Mouse (Mus musculus) MEL (cell line): ENCODE measurements around the gene Dcst1. TPM values are rescaled to one million over a fixed set of nuclear protein-coding genes. Genes with fewer than 3 reads are reported as not detected.

Experiments used
- DNase-seq: peaks from one replicate; pipeline ENCODE4 v3.0.0; 2011; ENCODE audit warnings: low read depth, low spot score
- H3K27ac ChIP-seq: 2 replicates; pipeline ENCODE4 v1.5.1; 2012; ENCODE audit warnings: low read depth, mild to moderate bottlenecking, control low read depth, low read length, moderate library complexity; ENCODE audit not compliant: control insufficient read depth
- H3K27me3 ChIP-seq, 2 experiments: fragments of 150-350 bp in 1 of 2; sonication (generic) in 1 of 2; 2 replicates each; pipeline ENCODE4 v1.6.1; 2012; ENCODE audit warnings: low read length in 2 of 2, mild to moderate bottlenecking in 2 of 2, improper control_type of control experiment in 1 of 2, moderate library complexity in 1 of 2; ENCODE audit not compliant: insufficient read depth in 2 of 2, control insufficient read depth in 1 of 2
- H3K36me3 ChIP-seq, 2 experiments: 2 replicates each; pipeline ENCODE4 v1.6.1; 2012 to 2014; ENCODE audit warnings: low read length in 2 of 2, improper control_type of control experiment in 1 of 2, inconsistent platforms in 1 of 2, mild to moderate bottlenecking in 1 of 2; ENCODE audit not compliant: insufficient read depth in 2 of 2, control insufficient read depth in 1 of 2
- H3K4me1 ChIP-seq, 2 experiments: fragments of 150-350 bp in 1 of 2; sonication (generic) in 1 of 2; 2 replicates each; pipeline ENCODE4 v1.6.1; 2012; ENCODE audit warnings: low read length in 2 of 2, improper control_type of control experiment in 1 of 2, mild to moderate bottlenecking in 1 of 2; ENCODE audit not compliant: insufficient read depth in 2 of 2, control insufficient read depth in 1 of 2
- H3K4me3 ChIP-seq, 2 experiments: fragments of 150-350 bp in 1 of 2; sonication (generic) in 1 of 2; 2 replicates each; pipeline ENCODE4 v1.5.1; 2012; ENCODE audit warnings: low read depth in 2 of 2, low read length in 2 of 2, mild to moderate bottlenecking in 2 of 2, moderate library complexity in 2 of 2, control low read depth in 1 of 2, improper control_type of control experiment in 1 of 2; ENCODE audit not compliant: control insufficient read depth in 1 of 2, insufficient read depth in 1 of 2
- H3K79me2 ChIP-seq: 2 replicates; pipeline ENCODE4 v1.6.1; 2012; ENCODE audit warnings: mild to moderate bottlenecking, low read length, moderate library complexity; ENCODE audit not compliant: control insufficient read depth, poor library complexity, insufficient read depth
- H3K9ac ChIP-seq: 2 replicates; pipeline ENCODE4 v1.6.1; 2012; ENCODE audit warnings: low read depth, mild to moderate bottlenecking, control low read depth, low read length, moderate library complexity; ENCODE audit not compliant: control insufficient read depth, poor library complexity, severe bottlenecking
- H3K9me3 ChIP-seq: fragments of 150-350 bp; sonication (generic); replicated peaks from 2 replicates; pipeline ENCODE4 v1.6.1; 2012; ENCODE audit warnings: mild to moderate bottlenecking, low read length, improper control_type of control experiment, moderate library complexity; ENCODE audit not compliant: insufficient read depth
- BHLHE40 ChIP-seq: IDR thresholded peaks from 2 replicates; pipeline ENCODE4 v1.6.1; 2012; ENCODE audit warnings: low read depth, mild to moderate bottlenecking, inconsistent platforms, low read length, improper control_type of control experiment, borderline replicate concordance
- CHD1 ChIP-seq: IDR thresholded peaks from 2 replicates; pipeline ENCODE4 v1.6.1; 2012; ENCODE audit warnings: low read depth, mild to moderate bottlenecking, inconsistent platforms, low read length, improper control_type of control experiment
- EP300 ChIP-seq, 2 experiments: IDR thresholded peaks; 2 replicates each; pipeline ENCODE4 v1.6.1; 2011; ENCODE audit warnings: improper control_type of control experiment in 2 of 2, low read length in 2 of 2, low read depth in 1 of 2, mild to moderate bottlenecking in 1 of 2
- ETS1 ChIP-seq: IDR thresholded peaks from 2 replicates; pipeline ENCODE4 v1.6.1; 2012; ENCODE audit warnings: low read depth, mild to moderate bottlenecking, inconsistent platforms, low read length, improper control_type of control experiment, moderate library complexity
- GABPA ChIP-seq: IDR thresholded peaks from 2 replicates; pipeline ENCODE4 v1.6.1; 2012; ENCODE audit warnings: low read depth, mild to moderate bottlenecking, inconsistent platforms, low read length, improper control_type of control experiment, moderate library complexity
- GATA1 ChIP-seq: IDR thresholded peaks from 2 replicates; pipeline ENCODE4 v1.6.1; 2011; ENCODE audit warnings: low read depth, low read length, improper control_type of control experiment
- HCFC1 ChIP-seq: IDR thresholded peaks from 2 replicates; pipeline ENCODE4 v1.6.1; 2012; ENCODE audit warnings: low read depth, mild to moderate bottlenecking, inconsistent platforms, low read length, improper control_type of control experiment, moderate library complexity
- JUND ChIP-seq: IDR thresholded peaks from 2 replicates; pipeline ENCODE4 v1.6.1; 2011; ENCODE audit warnings: low read depth, mild to moderate bottlenecking, improper control_type of control experiment, low read length
- MAFK ChIP-seq: IDR thresholded peaks from 2 replicates; pipeline ENCODE4 v1.6.1; 2011; ENCODE audit warnings: low read depth, mild to moderate bottlenecking, low read length, improper control_type of control experiment, borderline replicate concordance
- MEF2A ChIP-seq: IDR thresholded peaks from 2 replicates; pipeline ENCODE4 v1.6.1; 2014; ENCODE audit warnings: low read depth, mild to moderate bottlenecking, inconsistent platforms, low read length, improper control_type of control experiment; ENCODE audit not compliant: poor library complexity, insufficient replicate concordance, severe bottlenecking; ENCODE audit errors: extremely low read depth
- MYB ChIP-seq: IDR thresholded peaks from 2 replicates; pipeline ENCODE4 v1.6.1; 2011; ENCODE audit warnings: mild to moderate bottlenecking, low read depth, low read length, improper control_type of control experiment
- MYC ChIP-seq: IDR thresholded peaks from 2 replicates; pipeline ENCODE4 v1.6.1; 2011; ENCODE audit warnings: low read depth, mild to moderate bottlenecking, low read length, improper control_type of control experiment, moderate library complexity
- NELFE ChIP-seq: IDR thresholded peaks from 2 replicates; pipeline ENCODE4 v1.6.1; 2011; ENCODE audit warnings: low read depth, low read length, improper control_type of control experiment
- POLR2A ChIP-seq, 2 experiments: IDR thresholded peaks; 2 replicates each; pipeline ENCODE4 v1.6.1; 2011 to 2012; ENCODE audit warnings: low read length in 2 of 2, mild to moderate bottlenecking in 2 of 2, control low read depth in 1 of 2, improper control_type of control experiment in 1 of 2, low read depth in 1 of 2, moderate library complexity in 1 of 2; ENCODE audit not compliant: control insufficient read depth in 1 of 2, insufficient read depth in 1 of 2, poor library complexity in 1 of 2
- POLR2AphosphoS5 ChIP-seq: IDR thresholded peaks from 2 replicates; pipeline ENCODE4 v1.6.1; 2012; ENCODE audit warnings: low read depth, borderline replicate concordance, mild to moderate bottlenecking, inconsistent platforms, low read length, moderate library complexity, mixed read lengths
- RCOR1 ChIP-seq: IDR thresholded peaks from 2 replicates; pipeline ENCODE4 v1.6.1; 2012; ENCODE audit warnings: low read depth, mild to moderate bottlenecking, inconsistent platforms, low read length, improper control_type of control experiment
- SIN3A ChIP-seq: IDR thresholded peaks from 2 replicates; pipeline ENCODE4 v1.6.1; 2012; ENCODE audit warnings: low read length, improper control_type of control experiment, inconsistent platforms
- SMC3 ChIP-seq: IDR thresholded peaks from 2 replicates; pipeline ENCODE4 v1.6.1; 2011; ENCODE audit warnings: low read depth, low read length, improper control_type of control experiment
- TAL1 ChIP-seq: IDR thresholded peaks from 2 replicates; pipeline ENCODE4 v1.6.1; 2012; ENCODE audit warnings: mild to moderate bottlenecking, inconsistent platforms, low read length, moderate library complexity, mixed read lengths
- TBP ChIP-seq: IDR thresholded peaks from 2 replicates; pipeline ENCODE4 v1.8.0; 2011; ENCODE audit warnings: low read depth, low read length, improper control_type of control experiment
- TCF12 ChIP-seq: IDR thresholded peaks from 2 replicates; pipeline ENCODE4 v1.6.1; 2014; ENCODE audit warnings: low read depth, mild to moderate bottlenecking, inconsistent platforms, low read length, improper control_type of control experiment, moderate library complexity
- UBTF ChIP-seq: IDR thresholded peaks from 2 replicates; pipeline ENCODE4 v1.6.1; 2012; ENCODE audit warnings: low read depth, mild to moderate bottlenecking, inconsistent platforms, low read length, improper control_type of control experiment, moderate library complexity, borderline replicate concordance; ENCODE audit not compliant: insufficient read depth
- USF1 ChIP-seq: IDR thresholded peaks from 2 replicates; pipeline ENCODE4 v1.6.1; 2014; ENCODE audit warnings: low read depth, mild to moderate bottlenecking, inconsistent platforms, low read length, improper control_type of control experiment, moderate library complexity
- USF2 ChIP-seq, 2 experiments: IDR thresholded peaks; 2 replicates each; pipeline ENCODE4 v1.6.1; 2011 to 2012; ENCODE audit warnings: improper control_type of control experiment in 2 of 2, low read length in 2 of 2, borderline replicate concordance in 1 of 2, inconsistent platforms in 1 of 2, low read depth in 1 of 2, mild to moderate bottlenecking in 1 of 2; ENCODE audit not compliant: insufficient read depth in 1 of 2
- ZC3H11A ChIP-seq: IDR thresholded peaks from 2 replicates; pipeline ENCODE4 v1.6.1; 2012; ENCODE audit warnings: low read depth, mild to moderate bottlenecking, inconsistent platforms, low read length, improper control_type of control experiment
- ZMIZ1 ChIP-seq: IDR thresholded peaks from 2 replicates; pipeline ENCODE4 v1.6.1; 2012; ENCODE audit warnings: low read depth, mild to moderate bottlenecking, inconsistent platforms, low read length, improper control_type of control experiment, moderate library complexity
- ZNF384 ChIP-seq: IDR thresholded peaks from 2 replicates; pipeline ENCODE4 v1.6.1; 2012; ENCODE audit warnings: low read depth, mild to moderate bottlenecking, inconsistent platforms, low read length, improper control_type of control experiment
- polyA plus RNA-seq, 2 experiments: library from polyadenylated mRNA; stranded (reverse) in 1 of 2; unstranded in 1 of 2; fragments of >175 nt in 1 of 2; fragments of >200 nt in 1 of 2; gene quantifications; 2 replicates each; pipeline versions ENCODE4 v1.2.1 to v1.2.4; 2012; ENCODE audit warnings: low replicate concordance in 2 of 2, low read depth in 1 of 2; ENCODE audit not compliant: insufficient read length in 2 of 2, insufficient read depth in 1 of 2, missing spikeins in 1 of 2
- total RNA-seq: library from RNA; depleted of rRNA; stranded (reverse); fragments of 300-350 nt; gene quantifications from 2 replicates; pipeline ENCODE4 v1.2.3, GENCODE M21; 2012

Dcst1 gene
- total and polyA plus RNA-seq, 3 experiments: 0.08 to 0.29 TPM; not detected in 1

DNA sequence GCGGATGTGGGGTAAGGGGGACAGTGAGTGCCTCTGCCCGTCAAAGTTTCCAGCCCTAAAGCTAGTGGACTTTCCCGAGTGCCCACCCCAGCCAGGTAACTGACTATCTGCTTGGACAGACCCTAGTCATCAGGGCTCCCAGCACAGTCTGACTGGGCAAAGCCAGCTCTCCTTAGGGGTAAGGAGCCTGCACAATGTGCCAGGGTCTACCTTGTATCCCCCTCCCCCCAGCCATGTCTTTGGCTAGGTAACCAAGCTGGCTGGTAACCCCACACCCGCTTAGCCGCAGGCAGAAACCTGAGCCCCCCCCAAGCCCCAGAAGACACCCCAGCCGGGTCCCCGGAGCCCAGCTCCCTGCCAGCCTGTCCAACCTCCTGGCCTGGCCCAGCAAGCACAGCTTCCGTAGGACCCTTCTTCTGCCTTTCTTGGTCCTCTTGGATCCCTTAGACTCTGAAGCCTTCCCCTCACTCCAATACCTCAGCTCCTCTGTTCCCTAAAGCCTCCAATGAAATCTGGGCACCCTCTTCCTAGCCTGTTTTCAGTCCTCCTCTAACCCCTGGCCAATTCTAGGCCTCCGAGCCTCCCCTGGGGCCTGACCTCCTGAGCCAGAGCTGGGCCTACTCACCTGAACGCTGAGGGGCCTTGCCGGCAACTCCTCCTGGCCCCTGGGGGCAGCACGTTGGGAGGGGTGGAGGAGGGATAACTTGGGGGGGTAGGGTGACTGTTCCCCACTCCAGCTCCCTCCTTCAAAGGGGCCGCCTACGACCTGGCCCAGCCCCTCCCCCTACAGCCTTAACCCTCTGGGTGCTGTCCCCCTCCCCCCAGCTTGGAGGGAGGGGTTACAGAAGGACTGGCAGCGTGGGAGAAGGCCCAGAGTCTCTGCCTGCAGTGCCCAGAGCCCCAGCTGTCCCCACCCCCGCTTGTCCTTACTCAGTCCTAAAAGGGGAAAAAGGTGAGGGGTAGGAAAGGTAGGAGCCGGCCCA is 21.7 kb upstream of the Dcst1 start:
- H3K4me3 ChIP-seq: no peak overlapping the region
- H3K9me3 ChIP-seq: no peaks in the 10 kb centered on the region
- no peak for DNase-seq
- H3K9ac ChIP-seq: no peak overlapping the region
- H3K4me1 ChIP-seq: peaks cover 11 to 36% of the 10 kb centered on the region in 2 experiments
- TF ChIP-seq MEF2A (no peak), GATA1 (no peak), POLR2A (IDR thresholded peaks at IDR 0.05; ENCODE audit: control insufficient read depth in 1 of 2, insufficient read depth in 1 of 2, low read depth in 1 of 2, low read length in 2 of 2, poor library complexity in 1 of 2) (no peak), HCFC1 (no peak), TBP (no peak), JUND (no peak), ETS1 (no peak), GABPA (no peak), SIN3A (no peak), SMC3 (no peak), ZNF384 (no peak), TAL1 (no peak), TCF12 (no peak), POLR2AphosphoS5 (no peak), MYC (no peak), EP300 (IDR thresholded peaks at IDR 0.05; ENCODE audit: low read depth in 1 of 2, low read length in 2 of 2) (no peak), ZC3H11A (no peak), USF2 (IDR thresholded peaks at IDR 0.05; ENCODE audit: borderline replicate concordance in 1 of 2, insufficient read depth in 1 of 2, low read depth in 1 of 2, low read length in 2 of 2) (no peak), CHD1 (no peak)
- H3K36me3 ChIP-seq: peaks cover 0 to 30% of the 10 kb centered on the region in 2 experiments; a peak in 2 of 4 replicates
- H3K27ac ChIP-seq: no peak overlapping the region
- H3K27me3 ChIP-seq: no peaks in the 10 kb centered on the region
- peaks cover 5% of the 10 kb centered on the region; the same call in 1 of the 2 replicates for H3K79me2 ChIP-seq

DNA sequence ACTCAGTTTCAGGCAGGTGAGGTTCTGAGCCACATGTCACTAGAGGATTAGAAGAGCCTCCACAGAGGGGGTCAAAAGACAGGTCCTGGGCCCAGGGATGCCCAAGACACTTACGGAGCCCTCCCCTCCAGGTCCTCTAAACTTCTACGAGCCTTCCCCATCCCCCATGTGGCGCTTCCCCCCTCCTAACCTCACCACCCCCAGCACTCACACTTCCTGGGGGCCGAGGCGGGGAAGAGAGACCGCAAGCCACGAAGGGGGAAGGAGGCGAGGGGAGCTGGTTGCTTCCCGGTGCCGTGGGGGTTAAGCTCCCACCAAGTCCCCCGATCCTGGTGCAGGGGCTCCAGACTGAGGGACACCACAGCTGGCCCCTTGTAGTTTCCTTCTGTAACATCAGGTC is 20.4 kb upstream of the Dcst1 start:
- no peak for DNase-seq
- peaks cover 7 to 28% of the 10 kb centered on the region in 2 experiments for H3K4me1 ChIP-seq
- H3K4me3 ChIP-seq: no peak overlapping the region
- H3K9ac ChIP-seq: no peak overlapping the region
- no peaks in the 10 kb centered on the region for H3K79me2 ChIP-seq
- TF ChIP-seq MYB (no peak), MYC (no peak), ZMIZ1 (no peak), TCF12 (no peak), TBP (no peak), ZC3H11A (no peak), UBTF (no peak), JUND (no peak), BHLHE40 (no peak), USF1 (no peak), RCOR1 (no peak), MEF2A (no peak), SIN3A (no peak), EP300 (IDR thresholded peaks at IDR 0.05; ENCODE audit: low read depth in 1 of 2, low read length in 2 of 2) (no peak), ETS1 (no peak), MAFK (no peak), NELFE (no peak)
- H3K27ac ChIP-seq: no peak overlapping the region
- no peaks in the 10 kb centered on the region for H3K27me3 ChIP-seq
- no peaks in the 10 kb centered on the region for H3K9me3 ChIP-seq
- peaks cover 0 to 22% of the 10 kb centered on the region in 2 experiments; a peak in 2 of 4 replicates for H3K36me3 ChIP-seq
